In the genomic region with DNA sequence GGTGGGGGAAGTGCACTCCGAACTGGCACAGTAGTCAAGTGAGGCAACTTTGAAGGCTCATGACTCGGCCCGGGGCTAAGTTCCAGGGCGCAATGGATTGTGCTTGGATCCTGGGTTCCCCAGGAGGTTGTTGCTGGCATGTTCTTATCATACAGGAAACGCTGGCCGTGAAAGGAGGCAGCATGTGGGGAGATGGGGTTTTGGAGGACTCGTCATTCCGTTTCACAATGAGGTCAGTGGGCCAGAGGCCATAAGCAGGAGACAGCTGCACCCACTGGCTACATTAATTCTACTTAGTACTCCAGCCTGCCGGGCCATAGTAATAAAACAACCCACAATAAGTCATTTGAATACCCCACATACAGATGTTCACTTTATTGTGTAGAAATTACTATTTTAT, we compare ENCODE assay signal across 11 mouse cellular contexts. TPM values are rescaled to one million over a fixed set of nuclear protein-coding genes. Genes with fewer than 3 reads are reported as not detected.
DNase-seq lines count a peak whose midpoint lies in the region.
"Had no signal": no experiment of that assay in that cellular context is flagged by ENCODE, and none has a peak within 500 bp of the region (broad histone marks: within the 10 kb centered on the region; RNA-seq: fewer than 3 reads in every experiment).

No protein-coding gene starts in this region.

- DNase-seq in ovary, postnatal 36 days (ENCODE audit: low spot score) = peak; percentile 7
- DNase-seq in ovary, adult 18-20 months (ENCODE audit: low spot score) = no peak
- peak; percentile 50 for DNase-seq in adrenal gland, postnatal 14 days
- DNase-seq in heart, adult 9 months (ENCODE audit: low spot score in 2 of 2) = peak; percentile 48 to 56
- peak; percentile 31 for DNase-seq in skeletal muscle tissue, adult 2 months (ENCODE audit: low read depth, low spot score)
- no peak for DNase-seq in spleen, adult 12 weeks (ENCODE audit: low spot score)
- DNase-seq in Muller cell, postnatal 12 days (ENCODE audit: inconsistent ontology term) = no peak
- DNase-seq: cerebellum, adult 2 months; kidney, adult 11 months; kidney, postnatal 10 days had no signal

RNA-seq across cellular contexts. Expression of a gene that starts 34.6 kb away (rescaled TPM):
- not detected in 2 replicates for total RNA-seq in adrenal gland, postnatal 14 days (2021)
- total RNA-seq: CH12.LX had no signal

Comparison
In these comparisons a context has a peak if more than half of its experiments do, and no peak if none do; other contexts are left out.
1. DNase-seq: peak in ovary, postnatal 36 days (single experiment), adrenal gland, postnatal 14 days (single experiment), heart, adult 9 months (2 of 2) and skeletal muscle tissue, adult 2 months (single experiment); none in ovary, adult 18-20 months (single experiment), spleen, adult 12 weeks (single experiment) and Muller cell, postnatal 12 days (single experiment).